Mouse (Mus musculus): ENCODE results near the gene Csk. TPM values are rescaled to one million over a fixed set of nuclear protein-coding genes. Genes with fewer than 3 reads are reported as not detected.

The Csk gene
- polyA plus RNA-seq, 1 experiment from 2014 or later = 28.0 TPM

GRCm38 (mm10) chr9:57686011-57686410 lies 32.6 kb upstream of the Csk start:
- WGBS = 88% methylated on average over 5 of the region's 5 CpGs
- no peak for ATAC-seq (replicated peaks; ENCODE audit: low FRiP score, low TSS enrichment, low read depth)

GRCm38 (mm10) chr9:57683520-57683919 lies 30.1 kb upstream of the Csk start, which contains the start of gene Cyp1a2:
TSS of gene Cyp1a2 (minus strand) at chr9:57683703.
- DNase-seq (ENCODE audit: low spot score) (no peak), ATAC-seq (replicated peaks; ENCODE audit: low FRiP score, low TSS enrichment, low read depth) (no peak)
- H3K4me2 ChIP-seq (ENCODE audit: low read length) = no peak within 1 kb of the TSS
- H3K9me3 ChIP-seq (ENCODE audit: control insufficient read depth, low read length) = no peaks in the 10 kb centered on the region
- no peaks in the 10 kb centered on the region for H3K4me1 ChIP-seq (replicated peaks; ENCODE audit: control insufficient read depth, insufficient read depth, low read length)
- H3K9ac ChIP-seq (ENCODE audit: low read length) = no peak within 1 kb of the TSS
- 79% methylated on average over 5 of the region's 5 CpGs for WGBS
- no peaks in the 10 kb centered on the region for H3K36me3 ChIP-seq (ENCODE audit: control insufficient read depth, insufficient read depth, low read length)
- no peak within 1 kb of the TSS for H3K27ac ChIP-seq (ENCODE audit: low read depth)
- H3K4me3 ChIP-seq (ENCODE audit: low read depth, low read length) = no peak within 1 kb of the TSS
- no peaks in the 10 kb centered on the region for H3K27me3 ChIP-seq (replicated peaks; ENCODE audit: control insufficient read depth, insufficient read depth, low read length)

More at GRCm38 (mm10) chr9:57686011-57686410, 32.6 kb upstream of the Csk start:
- no peak overlapping the region for H3K27ac ChIP-seq (ENCODE audit: low read depth)
- H3K4me2 ChIP-seq (ENCODE audit: low read length) = no peak overlapping the region
- H3K9ac ChIP-seq (ENCODE audit: low read length) = no peak overlapping the region
- DNase-seq (ENCODE audit: low spot score) = no peak
- no peaks in the 10 kb centered on the region for H3K4me1 ChIP-seq (replicated peaks; ENCODE audit: control insufficient read depth, insufficient read depth, low read length)
- no peaks in the 10 kb centered on the region for H3K36me3 ChIP-seq (ENCODE audit: control insufficient read depth, insufficient read depth, low read length)
- H3K27me3 ChIP-seq (replicated peaks; ENCODE audit: control insufficient read depth, insufficient read depth, low read length) = no peaks in the 10 kb centered on the region
- no peaks in the 10 kb centered on the region for H3K9me3 ChIP-seq (ENCODE audit: control insufficient read depth, low read length)
- no peak overlapping the region for H3K4me3 ChIP-seq (ENCODE audit: low read depth, low read length)

DNA sequence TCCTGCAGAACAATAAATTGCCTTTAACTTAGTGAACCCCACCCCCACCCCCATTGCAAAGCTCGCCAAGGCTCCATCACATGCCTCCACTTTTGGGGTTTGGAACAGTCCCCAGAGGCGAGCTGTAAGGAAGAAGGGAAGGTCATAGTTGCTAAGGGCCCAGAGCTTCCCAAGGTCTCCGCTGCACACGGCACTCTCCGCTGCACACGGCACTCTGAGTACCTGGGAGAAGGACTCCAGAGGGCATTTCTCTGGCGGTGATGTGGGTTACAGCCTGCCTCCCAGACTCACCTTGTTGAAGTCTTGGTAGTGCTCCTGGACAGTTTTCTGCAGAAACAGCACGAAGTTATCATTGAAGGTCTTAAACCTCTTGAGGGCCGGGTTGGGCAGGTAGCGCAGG lies 28.0 kb upstream of the Csk start:
- no peaks in the 10 kb centered on the region for H3K9me3 ChIP-seq (ENCODE audit: control insufficient read depth, low read length)
- 80% methylated on average over 10 of the region's 10 CpGs for WGBS
- H3K4me1 ChIP-seq (replicated peaks; ENCODE audit: control insufficient read depth, insufficient read depth, low read length) = no peaks in the 10 kb centered on the region
- H3K4me2 ChIP-seq (ENCODE audit: low read length) = no peak overlapping the region
- H3K4me3 ChIP-seq (ENCODE audit: low read depth, low read length) = no peak overlapping the region
- H3K9ac ChIP-seq (ENCODE audit: low read length) = no peak overlapping the region
- no peaks in the 10 kb centered on the region for H3K36me3 ChIP-seq (ENCODE audit: control insufficient read depth, insufficient read depth, low read length)
- DNase-seq (ENCODE audit: low spot score) (no peak), ATAC-seq (replicated peaks; ENCODE audit: low FRiP score, low TSS enrichment, low read depth) (no peak)
- no peak overlapping the region for H3K27ac ChIP-seq (ENCODE audit: low read depth)
- H3K27me3 ChIP-seq (replicated peaks; ENCODE audit: control insufficient read depth, insufficient read depth, low read length) = no peaks in the 10 kb centered on the region

DNA sequence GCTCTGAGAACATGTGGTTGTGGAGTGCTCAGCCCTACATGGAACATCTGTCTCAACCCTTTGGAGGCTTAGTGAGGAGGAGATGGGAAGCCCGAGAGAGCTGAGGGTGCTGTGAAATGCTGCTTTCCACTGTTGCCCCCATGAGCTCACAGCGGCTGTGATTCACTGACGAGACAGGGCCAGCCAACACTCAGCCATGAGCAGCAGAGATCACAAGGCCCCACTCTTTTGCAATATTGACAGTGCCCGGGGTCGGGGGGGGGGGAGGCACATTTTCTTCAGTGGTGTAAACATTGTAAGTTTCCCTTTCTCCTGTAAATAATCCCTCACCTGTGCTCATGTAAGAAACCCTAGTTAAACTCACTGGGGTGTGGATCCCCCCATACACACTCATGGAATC lies 18.1 kb upstream of the Csk start:
- Histone ChIP-seq H3K27me3 (replicated peaks; ENCODE audit: control insufficient read depth, insufficient read depth, low read length) (no peaks in the 10 kb centered on the region), H3K4me2 (ENCODE audit: low read length) (no peak overlapping the region), H3K9ac (ENCODE audit: low read length) (no peak overlapping the region), H3K4me3 (ENCODE audit: low read depth, low read length) (no peak overlapping the region), H3K4me1 (replicated peaks; ENCODE audit: control insufficient read depth, insufficient read depth, low read length) (no peaks in the 10 kb centered on the region), H3K27ac (ENCODE audit: low read depth) (no peak overlapping the region), H3K36me3 (ENCODE audit: control insufficient read depth, insufficient read depth, low read length) (no peaks in the 10 kb centered on the region), H3K9me3 (ENCODE audit: control insufficient read depth, low read length) (no peaks in the 10 kb centered on the region)
- DNase-seq (ENCODE audit: low spot score) = no peak
- WGBS = 78% methylated on average over 5 of the region's 5 CpGs
- no peak for ATAC-seq (replicated peaks; ENCODE audit: low FRiP score, low TSS enrichment, low read depth)

- H3K4me1 ChIP-seq (replicated peaks; ENCODE audit: control insufficient read depth, insufficient read depth, low read length) = no peaks in the 10 kb centered on the region
- H3K9me3 ChIP-seq (ENCODE audit: control insufficient read depth, low read length) = no peaks in the 10 kb centered on the region
- WGBS = 88% methylated on average over 4 of the region's 4 CpGs
- no peak overlapping the region for H3K9ac ChIP-seq (ENCODE audit: low read length)
- DNase-seq (ENCODE audit: low spot score) (no peak), ATAC-seq (replicated peaks; ENCODE audit: low FRiP score, low TSS enrichment, low read depth) (no peak)
- no peak overlapping the region for H3K4me3 ChIP-seq (ENCODE audit: low read depth, low read length)
- H3K27ac ChIP-seq (ENCODE audit: low read depth) = no peak overlapping the region
- no peaks in the 10 kb centered on the region for H3K36me3 ChIP-seq (ENCODE audit: control insufficient read depth, insufficient read depth, low read length)
- no peaks in the 10 kb centered on the region for H3K27me3 ChIP-seq (replicated peaks; ENCODE audit: control insufficient read depth, insufficient read depth, low read length)
- H3K4me2 ChIP-seq (ENCODE audit: low read length) = no peak overlapping the region
Observed at GRCm38 (mm10) chr9:57671037-57671436, 17.6 kb upstream of the Csk start.

- 78% methylated on average over 3 of the region's 3 CpGs for WGBS
- ATAC-seq (replicated peaks; ENCODE audit: low FRiP score, low TSS enrichment, low read depth) = no peak
- no peak overlapping the region for H3K9ac ChIP-seq (ENCODE audit: low read length)
Observed at GRCm38 (mm10) chr9:57669566-57669965, 16.1 kb upstream of the Csk start.

GRCm38 (mm10) chr9:57668277-57668676 lies 14.8 kb upstream of the Csk start:
- Histone ChIP-seq H3K27me3 (replicated peaks; ENCODE audit: control insufficient read depth, insufficient read depth, low read length) (no peaks in the 10 kb centered on the region), H3K9me3 (ENCODE audit: control insufficient read depth, low read length) (no peaks in the 10 kb centered on the region), H3K27ac (ENCODE audit: low read depth) (no peak overlapping the region), H3K36me3 (ENCODE audit: control insufficient read depth, insufficient read depth, low read length) (no peaks in the 10 kb centered on the region), H3K4me2 (ENCODE audit: low read length) (no peak overlapping the region), H3K4me3 (ENCODE audit: low read depth, low read length) (no peak overlapping the region), H3K9ac (ENCODE audit: low read length) (no peak overlapping the region), H3K4me1 (replicated peaks; ENCODE audit: control insufficient read depth, insufficient read depth, low read length) (no peaks in the 10 kb centered on the region)
- no peak for DNase-seq (ENCODE audit: low spot score)
- ATAC-seq (replicated peaks; ENCODE audit: low FRiP score, low TSS enrichment, low read depth) = no peak
- WGBS = 36% methylated on average over 1 of the region's 1 CpGs

More at GRCm38 (mm10) chr9:57669566-57669965, 16.1 kb upstream of the Csk start:
- no peak for DNase-seq (ENCODE audit: low spot score)
- no peak overlapping the region for H3K4me2 ChIP-seq (ENCODE audit: low read length)
- H3K36me3 ChIP-seq (ENCODE audit: control insufficient read depth, insufficient read depth, low read length) = no peaks in the 10 kb centered on the region
- H3K9me3 ChIP-seq (ENCODE audit: control insufficient read depth, low read length) = no peaks in the 10 kb centered on the region
- no peak overlapping the region for H3K27ac ChIP-seq (ENCODE audit: low read depth)
- H3K4me1 ChIP-seq (replicated peaks; ENCODE audit: control insufficient read depth, insufficient read depth, low read length) = no peaks in the 10 kb centered on the region
- H3K27me3 ChIP-seq (replicated peaks; ENCODE audit: control insufficient read depth, insufficient read depth, low read length) = no peaks in the 10 kb centered on the region
- no peak overlapping the region for H3K4me3 ChIP-seq (ENCODE audit: low read depth, low read length)

DNA sequence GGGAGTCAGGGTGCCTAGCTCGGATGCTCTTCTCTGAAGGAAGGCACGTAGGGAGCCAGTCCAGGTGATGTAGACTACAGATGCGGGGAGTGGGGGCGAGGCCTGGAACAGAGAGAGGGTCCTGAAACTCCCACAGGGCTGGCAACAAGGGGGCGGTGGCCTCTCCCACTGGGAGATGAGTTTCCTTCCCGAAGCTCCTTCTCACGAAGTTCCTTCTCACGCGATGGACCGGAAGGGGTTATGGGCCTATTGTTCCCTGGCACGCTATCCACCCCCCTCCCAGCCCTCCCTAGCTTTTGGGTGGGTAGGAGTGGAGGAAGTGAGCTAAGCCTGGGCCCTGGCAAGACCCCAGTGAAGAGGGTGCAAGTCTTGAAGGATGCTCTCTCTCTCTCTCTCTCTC lies 14.4 kb upstream of the Csk start:
- ATAC-seq (replicated peaks; ENCODE audit: low FRiP score, low TSS enrichment, low read depth) = no peak
- H3K27me3 ChIP-seq (replicated peaks; ENCODE audit: control insufficient read depth, insufficient read depth, low read length) = no peaks in the 10 kb centered on the region
- no peak for DNase-seq (ENCODE audit: low spot score)
- no peak overlapping the region for H3K27ac ChIP-seq (ENCODE audit: low read depth)
- no peaks in the 10 kb centered on the region for H3K9me3 ChIP-seq (ENCODE audit: control insufficient read depth, low read length)
- H3K4me3 ChIP-seq (ENCODE audit: low read depth, low read length) = no peak overlapping the region
- H3K9ac ChIP-seq (ENCODE audit: low read length) = no peak overlapping the region
- WGBS = 56% methylated on average over 11 of the region's 11 CpGs
- no peaks in the 10 kb centered on the region for H3K4me1 ChIP-seq (replicated peaks; ENCODE audit: control insufficient read depth, insufficient read depth, low read length)
- H3K36me3 ChIP-seq (ENCODE audit: control insufficient read depth, insufficient read depth, low read length) = no peaks in the 10 kb centered on the region
- no peak overlapping the region for H3K4me2 ChIP-seq (ENCODE audit: low read length)

DNA sequence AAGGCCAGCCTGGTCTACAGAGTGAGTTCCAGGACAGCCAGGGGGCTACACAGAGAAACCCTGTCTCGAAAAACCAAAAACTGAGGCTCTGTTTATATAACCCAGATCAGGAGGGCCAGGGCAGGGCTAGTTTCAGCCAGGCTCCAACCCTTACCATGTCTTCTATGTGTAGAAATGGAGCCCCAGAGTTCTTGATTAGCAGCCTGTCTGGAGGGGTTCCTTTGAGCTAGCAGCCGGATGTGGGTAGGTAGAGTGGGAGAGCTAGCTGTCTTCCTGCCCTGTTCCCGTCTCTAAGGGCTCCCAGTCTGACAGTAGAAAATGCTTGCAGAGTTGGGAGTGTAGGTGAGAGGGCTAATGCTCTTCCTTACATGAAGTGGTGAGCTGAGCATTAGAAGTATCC lies 13.7 kb upstream of the Csk start:
- Histone ChIP-seq H3K36me3 (ENCODE audit: control insufficient read depth, insufficient read depth, low read length) (no peaks in the 10 kb centered on the region), H3K9me3 (ENCODE audit: control insufficient read depth, low read length) (no peaks in the 10 kb centered on the region), H3K4me1 (replicated peaks; ENCODE audit: control insufficient read depth, insufficient read depth, low read length) (no peaks in the 10 kb centered on the region), H3K9ac (ENCODE audit: low read length) (no peak overlapping the region), H3K4me3 (ENCODE audit: low read depth, low read length) (no peak overlapping the region), H3K4me2 (ENCODE audit: low read length) (no peak overlapping the region), H3K27me3 (replicated peaks; ENCODE audit: control insufficient read depth, insufficient read depth, low read length) (no peaks in the 10 kb centered on the region), H3K27ac (ENCODE audit: low read depth) (no peak overlapping the region)
- DNase-seq (ENCODE audit: low spot score) (no peak), ATAC-seq (replicated peaks; ENCODE audit: low FRiP score, low TSS enrichment, low read depth) (no peak)
- 75% methylated on average over 3 of the region's 3 CpGs for WGBS

Data from intestine, embryonic 14.5 days (tissue).